Mouse (Mus musculus): Measurements from ENCODE around the gene Vmn1r158. TPM values are rescaled to one million over a fixed set of nuclear protein-coding genes. Genes with fewer than 3 reads are reported as not detected.
"Not testable (repeated sequence)": the region's sequence is repeated elsewhere in the genome, so short reads cannot be mapped to it uniquely, and the experiment has no call there.

The Vmn1r158 gene
- total RNA-seq (2014; rRNA removed) (not detected in 2 replicates), polyA plus RNA-seq (2015; fragmentation: Nextera tagmentation; extraction: Ambion mirVana) (not detected in 2 replicates)

DNA sequence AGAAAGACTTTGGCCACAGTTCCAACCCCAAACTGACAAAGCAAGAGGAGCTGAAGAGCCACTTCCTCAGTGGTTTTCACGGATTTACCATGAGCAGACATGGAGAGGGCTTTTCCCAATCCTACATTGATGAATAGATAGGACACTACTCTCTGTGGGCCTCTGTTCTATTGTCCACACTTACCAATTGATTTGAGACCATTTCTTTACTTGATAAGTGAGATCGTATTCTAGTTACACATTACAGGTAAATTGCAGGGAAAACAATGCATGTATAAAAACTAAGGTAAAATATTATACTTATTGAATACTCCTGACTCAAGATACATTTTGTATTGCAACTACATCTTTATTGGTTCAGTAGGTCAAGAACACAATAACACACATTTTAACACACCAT lies at the start of gene Vmn1r158:
TSS of gene Vmn1r158 (minus strand) at position 101 of the 400 bp plus-strand sequence.
- ATAC-seq (ENCODE audit: low FRiP score) = not testable (repeated sequence)

GRCm38 (mm10) chr7:22775981-22776380 lies 14.6 kb downstream of the Vmn1r158 start:
- not testable (repeated sequence) for H3K27me3 ChIP-seq (ENCODE audit: insufficient read depth, low read length); H3K4me2 ChIP-seq (ENCODE audit: low read depth, low read length, poor library complexity, severe bottlenecking); ATAC-seq (ENCODE audit: low FRiP score); DNase-seq (ENCODE audit: low spot score); H3K27ac ChIP-seq (ENCODE audit: low read depth, low read length); H3K4me1 ChIP-seq (ENCODE audit: insufficient read depth, low read length); H3K9ac ChIP-seq (replicated peaks; ENCODE audit: low read length, poor library complexity, severe bottlenecking); H3K9me3 ChIP-seq (ENCODE audit: low read length); H3K4me3 ChIP-seq (ENCODE audit: low read depth, low read length); H3K36me3 ChIP-seq (ENCODE audit: insufficient read depth, low read length)
- 97% methylated on average over 3 of the region's 11 CpGs for WGBS

More for the DNA sequence above, at the start of gene Vmn1r158:
- H3K27ac ChIP-seq (ENCODE audit: low read depth, low read length); H3K36me3 ChIP-seq (ENCODE audit: insufficient read depth, low read length); H3K4me1 ChIP-seq (ENCODE audit: insufficient read depth, low read length); H3K27me3 ChIP-seq (ENCODE audit: insufficient read depth, low read length); H3K9me3 ChIP-seq (ENCODE audit: low read length); H3K4me2 ChIP-seq (ENCODE audit: low read depth, low read length, poor library complexity, severe bottlenecking); DNase-seq (ENCODE audit: low spot score); H3K4me3 ChIP-seq (ENCODE audit: low read depth, low read length); H3K9ac ChIP-seq (replicated peaks; ENCODE audit: low read length, poor library complexity, severe bottlenecking): not testable (repeated sequence)
- 69% methylated on average over 2 of the region's 2 CpGs for WGBS

DNA sequence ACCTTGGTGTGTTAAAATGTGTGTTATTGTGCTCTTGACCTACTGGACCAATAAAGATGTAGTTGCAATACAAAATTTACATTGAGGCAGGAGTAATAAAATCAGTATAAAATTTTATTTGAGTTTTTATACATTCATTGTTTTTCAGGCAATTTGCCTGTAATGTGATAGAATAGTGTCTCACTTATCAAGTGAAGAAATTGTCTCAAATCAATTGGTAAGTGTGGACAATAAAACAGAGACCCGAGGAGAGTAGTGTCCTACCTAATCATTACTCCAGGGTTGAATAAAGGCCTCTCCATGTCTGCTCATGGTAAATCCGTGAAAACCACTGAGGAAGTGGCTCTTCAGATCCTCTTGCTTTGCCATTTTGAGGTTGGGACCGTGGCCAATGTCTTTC lies 29.2 kb downstream of the Vmn1r158 start, which contains the start of gene Vmn1r157:
TSS of gene Vmn1r157 (plus strand) at position 301 of the 400 bp plus-strand sequence.
- WGBS = 35% methylated on average over 2 of the region's 3 CpGs
- not testable (repeated sequence) for DNase-seq (ENCODE audit: low spot score)

More for the DNA sequence above, 29.2 kb downstream of the Vmn1r158 start, which contains the start of gene Vmn1r157:
- ATAC-seq (ENCODE audit: low FRiP score); H3K9ac ChIP-seq (replicated peaks; ENCODE audit: low read length, poor library complexity, severe bottlenecking); H3K27ac ChIP-seq (ENCODE audit: low read depth, low read length); H3K36me3 ChIP-seq (ENCODE audit: insufficient read depth, low read length); H3K4me1 ChIP-seq (ENCODE audit: insufficient read depth, low read length); H3K4me2 ChIP-seq (ENCODE audit: low read depth, low read length, poor library complexity, severe bottlenecking); H3K4me3 ChIP-seq (ENCODE audit: low read depth, low read length); H3K27me3 ChIP-seq (ENCODE audit: insufficient read depth, low read length); H3K9me3 ChIP-seq (ENCODE audit: low read length): not testable (repeated sequence)

Other genes starting within 250 kb of the Vmn1r158 start
- not detected in 2 replicates for gene Gm4201, start 225.4 kb downstream of the Vmn1r158 start, total RNA-seq (2014; rRNA removed)
- not detected in 2 replicates for gene Gm4201, start 225.4 kb downstream of the Vmn1r158 start, polyA plus RNA-seq (2015; fragmentation: Nextera tagmentation; extraction: Ambion mirVana)
- not detected in 2 replicates for gene Gm4565, start 202.7 kb downstream of the Vmn1r158 start, total RNA-seq (2014; rRNA removed)
- not detected in 2 replicates for gene Gm4565, start 202.7 kb downstream of the Vmn1r158 start, polyA plus RNA-seq (2015; fragmentation: Nextera tagmentation; extraction: Ambion mirVana)
- not detected in 2 replicates for gene Vmn1r155, start 132.8 kb downstream of the Vmn1r158 start, total RNA-seq (2014; rRNA removed)
- gene Vmn1r155, start 132.8 kb downstream of the Vmn1r158 start, polyA plus RNA-seq (2015; fragmentation: Nextera tagmentation; extraction: Ambion mirVana) = not detected in 2 replicates
- not detected in 2 replicates for gene Gm8693, start 98.5 kb downstream of the Vmn1r158 start, total RNA-seq (2014; rRNA removed)
- not detected in 2 replicates for gene Gm8693, start 98.5 kb downstream of the Vmn1r158 start, polyA plus RNA-seq (2015; fragmentation: Nextera tagmentation; extraction: Ambion mirVana)
- not detected in 2 replicates for gene Gm4567, start 71.1 kb downstream of the Vmn1r158 start, total RNA-seq (2014; rRNA removed)
- not detected in 2 replicates for gene Gm4567, start 71.1 kb downstream of the Vmn1r158 start, polyA plus RNA-seq (2015; fragmentation: Nextera tagmentation; extraction: Ambion mirVana)
- gene Vmn1r157, start 29.1 kb downstream of the Vmn1r158 start, total RNA-seq (2014; rRNA removed) = not detected in 2 replicates
- gene Vmn1r157, start 29.1 kb downstream of the Vmn1r158 start, polyA plus RNA-seq (2015; fragmentation: Nextera tagmentation; extraction: Ambion mirVana) = not detected in 2 replicates
- gene Vmn1r159, start 52.8 kb upstream of the Vmn1r158 start, total RNA-seq (2014; rRNA removed) = not detected in 2 replicates
- gene Vmn1r159, start 52.8 kb upstream of the Vmn1r158 start, polyA plus RNA-seq (2015; fragmentation: Nextera tagmentation; extraction: Ambion mirVana) = not detected in 2 replicates
- not detected in 2 replicates for gene Vmn1r160, start 80.4 kb upstream of the Vmn1r158 start, total RNA-seq (2014; rRNA removed)
- gene Vmn1r160, start 80.4 kb upstream of the Vmn1r158 start, polyA plus RNA-seq (2015; fragmentation: Nextera tagmentation; extraction: Ambion mirVana) = not detected in 2 replicates
- gene Gm4214, start 193.9 kb upstream of the Vmn1r158 start, total RNA-seq (2014; rRNA removed) = not detected in 2 replicates
- not detected in 2 replicates for gene Gm4214, start 193.9 kb upstream of the Vmn1r158 start, polyA plus RNA-seq (2015; fragmentation: Nextera tagmentation; extraction: Ambion mirVana)
- gene Gm4216, start 229.1 kb upstream of the Vmn1r158 start, total RNA-seq (2014; rRNA removed) = not detected in 2 replicates
- not detected in 2 replicates for gene Gm4216, start 229.1 kb upstream of the Vmn1r158 start, polyA plus RNA-seq (2015; fragmentation: Nextera tagmentation; extraction: Ambion mirVana)

Measured in midbrain, postnatal 0 days (tissue).